Mouse (Mus musculus) layer of hippocampus, adult 2 months (tissue): ENCODE measurements at regions not wholly inside any gene's neighbourhood (a gene's known extent, or its start where the extent isn't known, plus 50 kb on each side); places are given as distances from the start of the nearest gene placed in this dataset.

Experiments used
- DNase-seq, 2 experiments: peaks; one replicate each; pipeline ENCODE4 v3.0.0; 2022; ENCODE audit warnings: low spot score in 2 of 2
- H3K27ac ChIP-seq: fragments of 200-600 bp; 2 replicates; pipeline ENCODE4 v1.8.1; 2022
- H3K4me3 ChIP-seq: fragments of 200-600 bp; 2 replicates; pipeline ENCODE4 v1.8.1; 2022; ENCODE audit warnings: mild to moderate bottlenecking
- CTCF ChIP-seq: fragments of 200-600 bp; conservative IDR thresholded peaks from 2 replicates; pipeline ENCODE4 v1.8.1; 2022; ENCODE audit warnings: antibody characterized with exemption, mild to moderate bottlenecking, moderate library complexity

- DNase-seq: peak in 1 of 2 experiments; percentile 8
- H3K4me3 ChIP-seq: no peak overlapping the region
- TF ChIP-seq CTCF: no peak
- peak overlapping the region; percentile 43; the same call in 1 of the 2 replicates for H3K27ac ChIP-seq
These were observed 77.8 kb downstream of the Calml3 start for GRCm38 (mm10) chr13:3726331-3726781.

- no peak overlapping the region for H3K4me3 ChIP-seq
These were observed 78.3 kb downstream of the Calml3 start for GRCm38 (mm10) chr13:3725803-3726202.

DNA sequence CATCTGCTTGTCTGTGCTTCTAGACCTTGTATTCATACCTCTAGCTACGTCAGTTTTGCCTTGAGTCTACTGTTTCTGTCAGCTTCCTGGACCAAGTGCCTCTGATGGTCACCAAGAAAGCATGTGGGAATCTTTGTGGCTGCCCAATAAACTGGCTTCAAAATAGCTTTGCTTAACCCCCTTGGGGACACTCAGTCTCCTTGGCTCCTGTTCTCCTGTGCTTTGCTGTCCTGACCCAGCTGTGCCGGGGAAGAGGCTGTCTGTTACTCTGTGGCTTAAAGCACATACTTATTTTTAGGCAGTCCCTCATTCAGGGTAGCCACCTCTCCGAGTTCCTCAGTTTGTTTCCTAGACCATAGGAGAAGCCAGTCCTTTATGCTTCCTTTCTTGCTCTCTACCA, 79.8 kb downstream of the Calml3 start:
- no peak for DNase-seq
- TF ChIP-seq CTCF: no peak
- H3K4me3 ChIP-seq: no peak overlapping the region
- no peak overlapping the region for H3K27ac ChIP-seq

More at GRCm38 (mm10) chr13:3725803-3726202, 78.3 kb downstream of the Calml3 start:
- TF ChIP-seq CTCF: no peak
- H3K27ac ChIP-seq: peak overlapping the region; percentile 43; the same call in 1 of the 2 replicates
- DNase-seq: no peak

DNA sequence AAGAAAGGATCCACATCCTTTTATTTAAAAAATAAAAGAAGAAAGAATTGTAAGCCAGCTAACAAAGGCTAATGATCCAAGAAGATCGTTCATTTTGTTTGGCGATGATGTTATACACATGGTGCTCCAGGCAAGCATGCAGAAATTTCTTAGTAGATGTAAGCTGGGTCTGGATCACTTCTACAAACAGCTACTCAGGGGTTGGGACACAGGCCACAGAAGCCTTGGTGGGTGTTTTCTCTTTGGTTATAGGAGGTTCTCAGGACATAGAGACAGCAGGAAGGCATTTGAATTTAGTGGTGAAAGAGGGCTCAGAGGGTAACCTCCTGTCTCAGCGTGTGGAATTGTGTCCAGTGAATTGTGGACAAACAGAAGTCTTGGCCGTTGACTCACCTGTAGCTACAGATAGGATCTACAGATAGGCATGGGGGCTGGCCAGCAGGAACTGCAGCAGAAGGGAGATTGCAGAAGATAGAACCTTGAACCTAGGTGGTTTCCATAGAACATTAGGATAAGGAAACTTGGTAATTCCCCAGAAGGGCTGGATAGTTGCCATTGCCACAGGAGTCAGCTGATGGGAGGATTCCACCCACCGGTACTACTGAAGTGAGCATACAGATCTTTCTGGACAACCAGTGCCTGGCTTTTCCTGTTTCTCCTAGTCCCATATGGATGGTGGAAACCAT, 80.5 kb downstream of the Calml3 start:
- TF ChIP-seq CTCF: no peak
- no peak for DNase-seq
- no peak overlapping the region for H3K27ac ChIP-seq
- no peak overlapping the region for H3K4me3 ChIP-seq

DNA sequence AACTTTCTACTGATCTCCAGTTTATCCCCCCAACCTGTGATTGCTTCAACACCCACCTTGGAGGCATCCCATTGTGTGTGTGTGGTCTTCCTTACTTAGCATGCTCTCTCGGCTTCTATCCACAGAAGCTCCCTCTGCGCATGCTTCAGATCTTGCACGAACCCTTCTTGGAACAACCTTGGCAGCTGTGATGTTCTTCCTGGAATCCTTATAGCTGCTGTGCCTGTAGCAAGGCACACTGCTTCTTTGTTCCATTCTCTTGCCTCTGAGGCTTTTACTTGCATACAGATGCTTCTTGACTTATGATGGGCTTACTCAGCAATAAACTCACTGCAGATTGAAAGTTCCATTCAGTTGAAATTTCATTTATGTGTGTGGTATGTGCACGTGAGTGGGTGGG, 81.2 kb downstream of the Asb13 start:
- no peak for DNase-seq
- TF ChIP-seq CTCF: no peak
- Histone ChIP-seq H3K27ac (no peak overlapping the region), H3K4me3 (no peak overlapping the region)

GRCm38 (mm10) chr13:3712497-3713160, 78.8 kb downstream of the Asb13 start:
- no peak for DNase-seq
- Histone ChIP-seq H3K4me3 (no peak overlapping the region), H3K27ac (no peak overlapping the region)
- TF ChIP-seq CTCF: no peak

DNA sequence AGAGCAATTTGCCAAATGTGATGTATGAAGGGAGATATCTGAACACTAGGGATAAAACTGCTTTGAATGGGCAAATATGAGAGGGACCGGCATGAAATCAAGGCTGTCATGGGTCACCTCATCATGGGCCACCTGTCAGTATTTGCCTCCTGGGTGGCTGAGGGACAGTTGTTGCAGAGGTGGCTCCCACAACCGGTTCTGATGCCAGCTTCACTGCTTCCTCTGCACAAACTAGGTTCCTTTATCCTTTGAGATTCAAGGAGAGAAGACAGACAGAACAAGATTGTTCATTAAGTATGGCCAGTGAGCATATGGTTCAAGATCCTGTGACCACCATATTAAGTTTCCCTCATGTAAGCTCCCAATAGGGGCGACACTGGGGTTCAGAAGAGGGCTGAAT, 78.3 kb downstream of the Asb13 start:
- H3K27ac ChIP-seq: no peak overlapping the region
- H3K4me3 ChIP-seq: no peak overlapping the region
- DNase-seq: no peak
- no peak for TF ChIP-seq CTCF

DNA sequence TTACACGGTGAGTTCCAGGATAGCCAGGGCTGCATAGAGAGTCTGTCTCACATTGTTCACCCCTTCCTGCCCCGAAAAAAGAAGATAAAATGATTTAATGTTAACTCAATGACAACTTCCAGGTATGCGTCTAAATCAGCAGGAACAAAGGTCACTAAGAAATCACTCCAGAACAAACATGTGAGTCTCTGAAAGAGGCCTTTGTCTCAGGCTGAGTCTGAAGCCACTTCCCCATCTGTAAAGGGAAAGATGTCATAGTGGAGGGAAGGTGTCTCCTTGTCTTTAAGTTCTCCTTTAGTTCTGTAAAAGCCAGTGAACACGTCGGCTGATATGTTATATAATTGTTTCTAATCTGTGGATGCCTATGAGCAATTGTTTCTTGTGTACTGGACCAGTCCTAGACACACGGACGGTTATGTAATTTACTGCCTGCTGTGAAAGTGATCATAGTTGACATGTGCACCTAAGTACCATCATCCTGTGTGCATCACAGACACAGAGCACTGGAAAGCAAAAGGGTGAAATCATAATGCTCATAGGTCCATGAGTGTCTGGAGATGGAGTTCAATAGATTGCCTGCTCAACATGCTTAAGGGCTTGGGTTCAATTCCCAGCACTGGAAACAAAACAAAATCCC, 76.3 kb downstream of the Asb13 start:
- DNase-seq: no peak
- Histone ChIP-seq H3K27ac (no peak overlapping the region), H3K4me3 (no peak overlapping the region)
- TF ChIP-seq CTCF: no peak

DNA sequence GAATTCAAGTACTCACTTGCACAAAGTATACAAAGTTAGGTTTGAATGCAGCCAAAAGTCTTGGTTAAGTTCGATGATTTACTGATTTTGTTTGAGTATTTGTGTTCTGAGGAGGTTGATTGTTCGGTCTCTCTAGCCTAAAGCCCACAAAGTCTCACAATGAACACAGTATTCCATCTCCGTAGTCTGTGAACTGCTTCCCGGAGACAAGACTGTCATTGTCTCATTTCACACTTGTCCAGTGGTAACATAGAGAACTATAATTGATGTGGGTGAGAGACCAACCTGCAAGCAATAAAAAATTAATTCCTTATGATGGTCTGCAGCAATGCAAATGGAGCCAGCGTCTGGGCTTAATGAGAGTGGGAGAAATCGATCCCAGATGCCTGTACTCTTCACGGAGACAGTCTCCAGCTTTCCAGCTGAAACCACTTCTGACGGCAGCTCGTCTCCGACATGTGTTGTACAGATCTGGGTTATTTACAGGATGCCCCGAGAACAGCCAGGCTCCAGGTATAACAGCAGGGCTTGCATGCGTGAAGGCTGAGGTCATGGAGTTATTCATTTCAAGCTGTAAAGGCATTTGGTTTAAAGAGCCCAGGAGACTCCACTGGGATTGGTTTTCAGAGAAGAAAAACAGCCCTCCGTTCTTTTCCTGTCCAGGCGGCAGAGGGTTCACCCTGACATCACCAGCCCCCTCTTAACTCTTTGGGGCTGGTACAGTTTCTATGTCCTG, 75.2 kb downstream of the Asb13 start:
- DNase-seq: no peak
- H3K27ac ChIP-seq: no peak overlapping the region
- no peak overlapping the region for H3K4me3 ChIP-seq
- no peak for TF ChIP-seq CTCF
